Comparison of ENCODE assay signal across 30 mouse cellular contexts in genomic region chr14:33343131-33343725, GRCm38 (mm10).
A peak's percentile ranks its signal among the peaks of the same experiment; 100 is the strongest.
DNase-seq lines count a peak whose midpoint lies in the region; ATAC-seq and TF ChIP-seq lines count a peak whose summit lies in the region.
"Had no signal": no experiment of that assay in that cellular context is flagged by ENCODE, and none has a peak within 500 bp of the region (broad histone marks: within the 10 kb centered on the region; RNA-seq: fewer than 3 reads in every experiment).

No protein-coding gene starts in this region.

- TF ChIP-seq POLR2A in cerebellum, adult 2 months (IDR thresholded peaks at IDR 0.05; ENCODE audit: borderline replicate concordance, insufficient read depth, low read length) = no peak

- H3K27ac ChIP-seq in cerebellum, adult 2 months (ENCODE audit: insufficient read depth, low read length) = no peak overlapping the region
- H3K27ac ChIP-seq: embryonic facial prominence, embryonic 12.5 days; embryonic facial prominence, embryonic 15.5 days; forebrain, embryonic 12.5 days; forebrain, embryonic 15.5 days; heart, embryonic 15.5 days; hindbrain, embryonic 10.5 days; hindbrain, embryonic 13.5 days; intestine, embryonic 15.5 days; kidney, embryonic 15.5 days had no signal

- H3K4me1 ChIP-seq in cerebellum, adult 2 months (ENCODE audit: control insufficient read depth, insufficient read depth, low read length) = peaks cover 10% of the 10 kb centered on the region
- H3K4me1 ChIP-seq: embryonic facial prominence, embryonic 12.5 days; embryonic facial prominence, embryonic 15.5 days; forebrain, embryonic 12.5 days; forebrain, embryonic 15.5 days; heart, embryonic 12.5 days; hindbrain, embryonic 10.5 days; hindbrain, embryonic 13.5 days; intestine, embryonic 15.5 days; kidney, embryonic 15.5 days had no signal

- no peaks in the 10 kb centered on the region for H3K27me3 ChIP-seq in cerebellum, adult 2 months (ENCODE audit: control insufficient read depth, insufficient read depth, low read length)
- H3K27me3 ChIP-seq: forebrain, embryonic 15.5 days; intestine, embryonic 15.5 days; Patski had no signal

- no peak for ATAC-seq in granulocyte monocyte progenitor cell, adult 5-6 weeks (replicated peaks; ENCODE audit: poor library complexity, severe bottlenecking)
- ATAC-seq: forebrain, embryonic 15.5 days; hindbrain, embryonic 16.5 days; intestine, embryonic 15.5 days; Patski had no signal

- peak; percentile 54 for DNase-seq in cerebellum, adult 11 months
- DNase-seq in cerebellum, postnatal 10 days = no peak
- DNase-seq in cerebellum, adult 2 months = peak; percentile 68 to 74
- peak; percentile 74 for DNase-seq in cerebellum, adult 9-11 months
- peak; percentile 18 for DNase-seq in fat pad, adult 2 months (ENCODE audit: extremely low read depth, low read depth, low spot score)
- no peak for DNase-seq in spleen, postnatal 4 days (ENCODE audit: low spot score in 2 of 2)
- DNase-seq in heart, adult 11 months = no peak
- DNase-seq: adrenal gland, adult 2 months; adrenal gland, postnatal 14 days; B cell, adult 2 months; gastrocnemius, postnatal 10 days; gastrocnemius, postnatal 36 days; heart, adult 18-20 months; heart, postnatal 10 days; heart, postnatal 36 days; kidney, adult 11 months; kidney, adult 8-10 months had no signal

- peak overlapping the region; percentile 10 for H3K4me3 ChIP-seq in cerebellum, adult 2 months (replicated peaks; ENCODE audit: insufficient read depth, low read depth, low read length)
- H3K4me3 ChIP-seq: embryonic facial prominence, embryonic 12.5 days; embryonic facial prominence, embryonic 15.5 days; forebrain, embryonic 12.5 days; forebrain, embryonic 15.5 days; heart, embryonic 12.5 days; heart, embryonic 15.5 days; hindbrain, embryonic 10.5 days; hindbrain, embryonic 13.5 days; intestine, embryonic 15.5 days; kidney, embryonic 15.5 days had no signal

- TF ChIP-seq CTCF in cerebellum, adult 2 months (IDR thresholded peaks at IDR 0.05; ENCODE audit: borderline replicate concordance, insufficient read depth, low read depth, low read length) = no peak

- 16% methylated on average over 14 of the region's 14 CpGs for WGBS in cerebellum, adult 2 months

Comparison
In these comparisons a context has a peak if more than half of its experiments do, and no peak if none do; other contexts are left out.
1. DNase-seq: peak in cerebellum, adult 11 months (single experiment), cerebellum, adult 2 months (2 of 2), cerebellum, adult 9-11 months (single experiment) and fat pad, adult 2 months (single experiment); none in cerebellum, postnatal 10 days (0 of 2), spleen, postnatal 4 days (0 of 2) and heart, adult 11 months (single experiment).